Mouse (Mus musculus) adrenal gland, postnatal 14 days (tissue): Measurements from ENCODE around the gene Nacc2. TPM values are rescaled to one million over a fixed set of nuclear protein-coding genes. Genes with fewer than 3 reads are reported as not detected.

Source experiments
- total RNA-seq: library from RNA; stranded (reverse); gene quantifications from 2 replicates; pipeline ENCODE4 v1.2.3, GENCODE M21; 2021

Nacc2 gene
- total RNA-seq, 1 experiment from 2014 or later = 25.9 TPM

Other genes with a start within 250 kb of the Nacc2 start
- gene Camsap1, start 139.9 kb downstream of the Nacc2 start, total RNA-seq = 25.9 and 32.1 TPM in 2 replicates
- 53.0 and 58.0 TPM in 2 replicates for gene Ubac1, start 101.5 kb downstream of the Nacc2 start, total RNA-seq
- gene Lhx3, start 85.1 kb upstream of the Nacc2 start, total RNA-seq = 0.30 TPM in 1 of 2 replicates, not detected in the other
- gene Qsox2, start 114.3 kb upstream of the Nacc2 start, total RNA-seq = 18.6 and 19.0 TPM in 2 replicates
- gene Ccdc187, start 171.3 kb upstream of the Nacc2 start, total RNA-seq = 1.0 and 1.5 TPM in 2 replicates
- 14.1 TPM in 2 replicates for gene Gpsm1, start 192.3 kb upstream of the Nacc2 start, total RNA-seq
- 19.0 and 19.8 TPM in 2 replicates for gene Dnlz, start 228.9 kb upstream of the Nacc2 start, total RNA-seq
- 1.2 and 1.6 TPM in 2 replicates for gene Card9, start 237.7 kb upstream of the Nacc2 start, total RNA-seq